Mouse (Mus musculus) lung, postnatal 0 days (tissue): ENCODE results near the gene Gm3625. TPM values are rescaled to one million over a fixed set of nuclear protein-coding genes. Genes with fewer than 3 reads are reported as not detected.
A peak's percentile ranks its signal among the peaks of the same experiment; 100 is the strongest.
"Not testable (repeated sequence)": the region's sequence is repeated elsewhere in the genome, so short reads cannot be mapped to it uniquely, and the experiment has no call there.

Experiments
- ATAC-seq: fragments of 200-750 bp; cut with Nextera tagmentation; 2 replicates; pipeline ENCODE4 v1.8.0; 2017; ENCODE audit warnings: moderate library complexity
- DNase-seq: peaks from one replicate; pipeline ENCODE4 v3.0.0-alpha.2; 2016; ENCODE audit warnings: low spot score
- H3K27ac ChIP-seq: fragments of 300-500 bp; sonication (generic); 2 replicates; pipeline ENCODE4 v1.5.1; 2014; ENCODE audit warnings: antibody characterized with exemption, mild to moderate bottlenecking, low read length, mixed read lengths
- H3K27me3 ChIP-seq: fragments of 300-500 bp; sonication (generic); replicated peaks from 2 replicates; pipeline ENCODE4 v1.6.1; 2014; ENCODE audit warnings: low read length, mixed read lengths; ENCODE audit not compliant: insufficient read depth
- H3K36me3 ChIP-seq: fragments of 300-500 bp; sonication (generic); 2 replicates; pipeline ENCODE4 v1.6.1; 2014; ENCODE audit warnings: low read length, mixed read lengths; ENCODE audit not compliant: insufficient read depth
- H3K4me1 ChIP-seq: fragments of 300-500 bp; sonication (generic); 2 replicates; pipeline ENCODE4 v1.6.1; 2014; ENCODE audit warnings: antibody characterized with exemption, low read depth, low read length, mixed read lengths; ENCODE audit not compliant: insufficient read depth
- H3K4me2 ChIP-seq: fragments of 300-500 bp; sonication (generic); replicated peaks from 2 replicates; pipeline ENCODE4 v1.6.1; 2014; ENCODE audit warnings: low read depth, mild to moderate bottlenecking, low read length, moderate library complexity, mixed read lengths
- H3K4me3 ChIP-seq: fragments of 300-500 bp; sonication (generic); 2 replicates; pipeline ENCODE4 v1.5.1; 2014; ENCODE audit warnings: low read depth, low read length
- H3K9ac ChIP-seq: fragments of 300-500 bp; sonication (generic); replicated peaks from 2 replicates; pipeline ENCODE4 v1.6.1; 2014; ENCODE audit warnings: low read depth, mild to moderate bottlenecking
- H3K9me3 ChIP-seq: fragments of 300-500 bp; sonication (generic); 2 replicates; pipeline ENCODE4 v1.6.1; 2016; ENCODE audit warnings: low read length, mixed read lengths
- CTCF ChIP-seq: IDR thresholded peaks from 2 replicates; pipeline ENCODE4 v1.5.1; 2016; ENCODE audit warnings: antibody characterized with exemption, mild to moderate bottlenecking
- EP300 ChIP-seq: IDR thresholded peaks from 2 replicates; pipeline ENCODE4 v1.6.1; 2016; ENCODE audit warnings: antibody characterized with exemption, mild to moderate bottlenecking, control low read depth
- WGBS: fragments of 180-500 bp; shearing (Covaris S2); extraction: QIAGEN DNeasy Blood & Tissue Kit; methylation state at CpG from one replicate; pipeline ENCODE4 v1.1.7; 2014; 5-methylcytosine and 5-hydroxymethylcytosine counted together
- polyA plus RNA-seq: library from polyadenylated mRNA; unstranded; fragments of >200 nt; fragmentation: Nextera tagmentation; extraction: Ambion mirVana; gene quantifications from 2 replicates; pipeline ENCODE4 v1.2.1, GENCODE M21; 2015

Gene Gm3625
- polyA plus RNA-seq, 1 experiment from 2014 or later: not detected

DNA sequence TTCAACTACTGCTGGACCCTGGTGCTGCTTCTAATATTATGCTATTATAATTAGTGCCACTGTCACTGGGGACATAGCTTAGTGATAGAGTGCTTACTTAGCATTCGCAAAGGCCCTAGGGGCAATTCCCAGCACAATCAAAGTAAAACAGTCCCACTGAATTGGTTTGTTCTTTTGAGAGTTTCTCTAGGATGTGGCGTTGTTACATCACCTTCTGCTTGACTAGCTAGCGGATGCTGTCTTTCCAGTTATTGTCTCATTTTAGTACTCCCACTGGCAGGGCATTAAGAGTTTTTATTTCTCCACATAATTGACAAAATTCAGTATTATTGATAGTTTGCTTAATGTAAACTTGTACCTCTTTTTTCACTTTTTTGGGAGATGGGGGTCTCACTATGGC is 34.7 kb downstream of the Gm3625 start:
- 0 out of 2 replicates have a peak, but pooled peaks cover 3% of the 10 kb centered on the region for H3K4me1 ChIP-seq
- H3K4me3 ChIP-seq: no peak overlapping the region
- no peaks in the 10 kb centered on the region for H3K9me3 ChIP-seq
- TF ChIP-seq EP300: no peak
- no peak for TF ChIP-seq CTCF
- no peak overlapping the region for H3K4me2 ChIP-seq
- 91% methylated on average over 3 of the region's 3 CpGs for WGBS
- DNase-seq: no peak
- no peak overlapping the region for H3K27ac ChIP-seq
- H3K9ac ChIP-seq: no peak overlapping the region
- no peaks in the 10 kb centered on the region for H3K36me3 ChIP-seq
- no peaks in the 10 kb centered on the region for H3K27me3 ChIP-seq
- ATAC-seq: no peak

DNA sequence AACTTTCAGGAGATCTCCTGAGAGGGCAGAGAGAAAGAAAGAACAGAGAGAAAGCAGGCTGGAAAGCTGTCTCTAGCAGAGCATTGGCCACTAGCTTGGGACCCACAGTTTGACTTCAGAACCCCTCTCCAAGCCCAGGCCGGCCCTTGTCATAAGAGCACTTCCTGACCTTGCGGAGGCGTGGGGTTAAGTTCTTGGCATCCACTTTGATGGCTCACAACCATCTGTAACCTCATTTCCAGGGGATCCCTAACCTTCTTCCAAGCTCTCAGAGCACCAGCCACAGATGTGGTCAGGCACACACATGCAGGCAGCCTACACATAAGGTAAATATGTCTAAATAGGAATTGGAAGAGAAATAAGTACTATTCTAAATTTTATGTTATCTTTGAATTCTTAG is 35.3 kb downstream of the Gm3625 start:
- 43% methylated on average over 3 of the region's 3 CpGs for WGBS
- no peaks in the 10 kb centered on the region for H3K36me3 ChIP-seq
- TF ChIP-seq CTCF: no peak
- no peak for TF ChIP-seq EP300
- no peak overlapping the region for H3K27ac ChIP-seq
- DNase-seq (no peak), ATAC-seq (no peak)
- H3K4me2 ChIP-seq: no peak overlapping the region
- 0 out of 2 replicates have a peak, but pooled peaks cover 3% of the 10 kb centered on the region for H3K4me1 ChIP-seq
- no peak overlapping the region for H3K9ac ChIP-seq
- H3K9me3 ChIP-seq: no peaks in the 10 kb centered on the region
- no peaks in the 10 kb centered on the region for H3K27me3 ChIP-seq
- no peak overlapping the region for H3K4me3 ChIP-seq

DNA sequence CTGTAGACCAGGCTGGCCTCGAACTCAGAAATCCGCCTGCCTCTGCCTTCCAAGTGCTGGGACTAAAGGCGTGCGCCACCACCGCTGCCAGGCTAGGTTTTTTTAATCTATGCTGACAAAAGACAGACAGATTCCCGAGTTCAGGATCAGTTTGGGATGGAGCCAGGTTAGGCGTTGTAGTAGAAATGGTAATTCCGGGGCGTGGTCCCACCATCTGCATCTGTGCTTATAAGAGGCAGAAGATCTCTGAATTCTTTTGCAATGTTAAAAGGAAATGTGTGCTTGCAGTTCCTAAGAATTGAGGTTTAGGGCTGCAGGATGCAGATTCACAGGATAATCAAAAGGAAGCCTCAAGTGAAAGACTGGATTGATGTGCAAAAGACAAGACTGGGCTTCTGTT is 35.8 kb downstream of the Gm3625 start:
- no peaks in the 10 kb centered on the region for H3K27me3 ChIP-seq
- no peak overlapping the region for H3K27ac ChIP-seq
- no peaks in the 10 kb centered on the region for H3K9me3 ChIP-seq
- H3K36me3 ChIP-seq: no peaks in the 10 kb centered on the region
- ATAC-seq (no peak), DNase-seq (no peak)
- no peak overlapping the region for H3K9ac ChIP-seq
- WGBS: 75% methylated on average over 9 of the region's 9 CpGs
- H3K4me2 ChIP-seq: no peak overlapping the region
- TF ChIP-seq CTCF (no peak), EP300 (no peak)
- no peak overlapping the region for H3K4me3 ChIP-seq
- H3K4me1 ChIP-seq: 0 out of 2 replicates have a peak, but pooled peaks cover 3% of the 10 kb centered on the region

DNA sequence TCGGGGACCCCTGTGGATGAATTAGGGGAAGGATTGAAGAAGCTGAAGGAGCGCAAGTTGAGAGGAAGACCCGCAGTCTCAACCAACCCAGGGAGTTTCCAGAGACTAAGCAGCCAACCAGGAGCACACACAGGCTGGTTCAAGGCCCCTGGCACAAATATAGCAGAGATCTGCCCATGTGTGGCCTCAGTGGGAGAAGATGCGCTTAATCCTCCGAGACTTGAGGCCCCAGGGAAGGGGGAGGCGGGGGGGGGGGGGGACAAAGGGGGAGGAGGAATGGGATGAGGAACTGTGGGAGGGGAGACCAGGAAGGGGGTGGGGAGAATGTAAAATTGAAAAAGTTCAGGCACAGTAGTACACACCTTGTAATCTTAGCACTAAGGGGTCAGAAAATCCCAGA is 37.3 kb downstream of the Gm3625 start:
- WGBS: 70% methylated on average over 5 of the region's 6 CpGs

DNA sequence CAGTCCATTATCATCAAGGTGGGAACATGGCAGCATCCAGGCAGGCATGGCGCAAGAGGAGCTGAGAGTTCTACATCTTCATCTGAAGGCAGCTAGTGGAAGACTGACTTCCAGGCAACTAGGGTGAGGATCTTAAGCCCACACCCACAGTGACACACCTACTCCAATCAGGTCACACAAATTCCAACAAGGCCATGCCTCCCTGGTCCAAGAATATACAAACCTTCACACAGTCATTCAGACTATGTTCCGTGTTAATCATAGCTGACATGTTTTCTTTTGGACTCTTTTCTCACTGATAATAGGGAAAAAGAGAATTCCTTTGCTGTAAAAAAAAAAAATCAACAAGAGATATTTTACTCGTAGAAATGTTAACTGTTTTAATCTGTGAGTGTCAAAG is 39.0 kb downstream of the Gm3625 start:
- H3K4me1 ChIP-seq, H3K9ac ChIP-seq, H3K9me3 ChIP-seq, H3K27me3 ChIP-seq, DNase-seq, H3K4me3 ChIP-seq, ATAC-seq, H3K4me2 ChIP-seq, H3K27ac ChIP-seq, H3K36me3 ChIP-seq: not testable (repeated sequence)
- 61% methylated on average over 3 of the region's 3 CpGs for WGBS

More for the DNA sequence above, 37.3 kb downstream of the Gm3625 start:
- ATAC-seq: no peak
- Histone ChIP-seq H3K9ac (no peak overlapping the region), H3K27ac (no peak overlapping the region), H3K4me2 (no peak overlapping the region), H3K27me3 (no peaks in the 10 kb centered on the region), H3K4me3 (no peak overlapping the region), H3K9me3 (no peaks in the 10 kb centered on the region), H3K36me3 (no peaks in the 10 kb centered on the region), H3K4me1 (0 out of 2 replicates have a peak, but pooled peaks cover 3% of the 10 kb centered on the region)
- DNase-seq: no peak
- TF ChIP-seq EP300 (no peak), CTCF (no peak)

DNA sequence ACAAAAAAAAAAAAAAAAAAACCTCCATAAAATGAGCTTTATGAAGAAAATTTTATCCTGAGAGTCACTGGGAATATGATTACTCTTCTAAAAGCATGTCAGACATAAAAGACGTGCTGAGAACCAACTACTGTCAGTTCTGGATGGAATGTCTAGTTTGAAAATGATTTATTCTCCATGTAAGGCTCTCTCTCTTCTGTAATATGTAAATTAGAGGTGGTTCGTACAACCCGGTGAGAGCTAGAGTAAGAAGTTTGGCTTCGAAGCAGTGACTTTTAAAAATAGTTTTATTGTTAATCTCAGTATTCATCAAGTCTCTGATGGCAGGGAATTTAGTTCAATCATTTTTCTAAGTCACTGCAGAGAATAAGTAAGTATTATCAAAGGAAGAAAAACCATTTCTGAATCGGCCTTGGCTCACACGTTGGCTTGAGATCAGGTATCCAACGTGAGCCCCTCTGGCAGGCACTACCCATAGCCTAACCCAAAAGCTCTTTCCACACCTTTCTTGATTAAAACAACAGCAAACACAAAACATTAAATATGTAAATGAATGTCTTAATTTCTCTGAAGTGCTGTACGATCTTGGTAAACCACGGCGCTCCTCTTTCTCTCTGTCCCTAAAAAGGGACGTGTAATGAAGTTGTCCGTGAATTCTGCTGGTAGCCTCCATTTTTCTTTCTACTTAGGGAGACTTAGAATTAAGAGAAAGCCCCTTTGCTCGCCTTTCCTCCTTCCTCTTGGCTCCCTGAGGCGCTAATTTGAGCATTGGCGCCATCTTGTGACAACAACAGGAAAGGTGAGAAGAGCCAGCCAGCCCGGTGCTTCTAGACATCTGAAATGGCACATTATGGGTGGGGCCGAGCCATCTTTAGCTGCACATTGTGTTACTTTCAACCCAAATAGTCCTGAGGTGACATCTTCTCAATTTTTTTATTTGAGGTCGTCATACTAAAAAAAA is 44.4 kb downstream of the Gm3625 start:
- Histone ChIP-seq H3K27ac (no peak overlapping the region), H3K9ac (no peak overlapping the region), H3K4me1 (no peaks in the 10 kb centered on the region), H3K9me3 (no peaks in the 10 kb centered on the region), H3K36me3 (no peaks in the 10 kb centered on the region), H3K27me3 (no peaks in the 10 kb centered on the region), H3K4me3 (no peak overlapping the region), H3K4me2 (peak overlapping the region; percentile 40)
- peak; percentile 90 for DNase-seq
- 18% methylated on average over 18 of the region's 18 CpGs for WGBS
- ATAC-seq: peak; percentile 60
- TF ChIP-seq CTCF (peak; percentile 85), EP300 (no peak)
